Mouse (Mus musculus): Measurements from ENCODE around the gene Ccdc24.

DNA sequence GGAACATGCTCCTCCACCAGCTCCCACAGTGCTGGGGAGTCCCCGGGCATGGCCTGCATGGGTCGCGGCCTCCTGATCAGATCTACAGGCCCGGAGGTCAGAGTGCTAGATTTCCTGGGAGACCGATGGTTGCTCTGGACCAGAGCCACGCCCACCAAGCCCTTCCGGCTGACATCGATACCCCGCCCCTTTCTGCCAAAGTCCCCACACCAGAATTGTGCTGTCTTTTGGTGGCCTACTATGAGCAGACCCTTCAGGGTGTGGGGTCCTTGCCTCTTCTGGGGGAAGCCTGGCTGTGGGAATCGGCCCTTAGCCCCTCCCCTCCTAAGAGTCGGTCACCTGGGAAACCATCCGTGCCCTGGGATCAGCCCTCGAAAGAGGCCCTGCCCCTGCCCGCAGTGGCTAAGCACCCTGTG is at the start of gene Ccdc24:
- no peak for TF ChIP-seq CTCF (IDR thresholded peaks at IDR 0.05; ENCODE audit: low read depth)
- TF ChIP-seq EP300 (optimal IDR thresholded peaks at IDR 0.05) = no peak
